Comparison of ENCODE assay signal across 12 mouse cellular contexts in genomic region chr2:135773194-135773972, GRCm38 (mm10).
DNase-seq lines count a peak whose midpoint lies in the region; ATAC-seq and TF ChIP-seq lines count a peak whose summit lies in the region.
"Had no signal": no experiment of that assay in that cellular context is flagged by ENCODE, and none has a peak within 500 bp of the region (broad histone marks: within the 10 kb centered on the region; RNA-seq: fewer than 3 reads in every experiment).

No protein-coding gene starts in this region.

- no peak for DNase-seq in heart, adult 2 months
- DNase-seq in heart, postnatal 4 days: no peak
- DNase-seq in 3134 (ENCODE audit: extremely low read depth, insufficient read length, low spot score): peak; percentile 14
- DNase-seq in MN1 (ENCODE audit: low spot score): peak; percentile 18
- no peak for DNase-seq in intestine, embryonic 14.5 days (ENCODE audit: low spot score)
- no peak for DNase-seq in right cerebral cortex, adult 18-20 months
- DNase-seq in left cerebral cortex, postnatal 14 days (ENCODE audit: low spot score in 2 of 2): no peak
- no peak for DNase-seq in thymus, postnatal 36 days
- DNase-seq: kidney, postnatal 25 days; liver, embryonic 13.5 days; midbrain, embryonic 14.5 days had no signal

- no peak overlapping the region for H3K9ac ChIP-seq in heart, adult 2 months (ENCODE audit: low read depth, low read length)
- H3K9ac ChIP-seq in intestine, embryonic 14.5 days (ENCODE audit: low read length): no peak overlapping the region
- H3K9ac ChIP-seq: embryonic facial prominence, embryonic 12.5 days; liver, embryonic 13.5 days had no signal

- H3K36me3 ChIP-seq in heart, adult 2 months (ENCODE audit: control insufficient read depth, insufficient read depth, low read length): peaks cover 23% of the 10 kb centered on the region
- H3K36me3 ChIP-seq in intestine, embryonic 14.5 days (ENCODE audit: control insufficient read depth, insufficient read depth, low read length): no peaks in the 10 kb centered on the region
- H3K36me3 ChIP-seq: embryonic facial prominence, embryonic 12.5 days; liver, embryonic 13.5 days had no signal

- no peaks in the 10 kb centered on the region for H3K27me3 ChIP-seq in heart, adult 2 months (ENCODE audit: control insufficient read depth, insufficient read depth, low read length)
- H3K27me3 ChIP-seq in intestine, embryonic 14.5 days (replicated peaks; ENCODE audit: control insufficient read depth, insufficient read depth, low read length): no peaks in the 10 kb centered on the region
- H3K27me3 ChIP-seq: embryonic facial prominence, embryonic 12.5 days; liver, embryonic 13.5 days had no signal

- no peak overlapping the region for H3K4me2 ChIP-seq in intestine, embryonic 14.5 days (ENCODE audit: low read length)
- H3K4me2 ChIP-seq: embryonic facial prominence, embryonic 12.5 days; liver, embryonic 13.5 days had no signal

- TF ChIP-seq EP300 in heart, adult 2 months (IDR thresholded peaks at IDR 0.05; ENCODE audit: insufficient read depth, low read depth, low read length): no peak

- no peaks in the 10 kb centered on the region; the same call in 1 of the 2 replicates for H3K79me2 ChIP-seq in heart, adult 2 months (replicated peaks; ENCODE audit: control insufficient read depth, insufficient read depth, low read length)

- ATAC-seq in intestine, embryonic 14.5 days (replicated peaks; ENCODE audit: low FRiP score, low TSS enrichment, low read depth): peak; percentile 86

- TF ChIP-seq CTCF in heart, adult 2 months (IDR thresholded peaks at IDR 0.05): no peak

- H3K27ac ChIP-seq in heart, adult 2 months: peak overlapping the region; percentile 13; the same call in 1 of the 2 replicates
- H3K27ac ChIP-seq in intestine, embryonic 14.5 days (ENCODE audit: low read depth): no peak overlapping the region
- H3K27ac ChIP-seq: embryonic facial prominence, embryonic 12.5 days; liver, embryonic 13.5 days had no signal

- no peak for TF ChIP-seq POLR2A in heart, adult 2 months (IDR thresholded peaks at IDR 0.05; ENCODE audit: insufficient read depth, low read depth, low read length)

- WGBS in heart, adult 2 months: 29% methylated on average over 10 of the region's 10 CpGs
- 48% methylated on average over 10 of the region's 10 CpGs for WGBS in intestine, embryonic 14.5 days

- intact Hi-C loops in heart, adult 2 months (cut with DNase I): no loop called here
- intact Hi-C loops in left cerebral cortex, postnatal 14 days (cut with DNase I): no loop called here

- H3K4me1 ChIP-seq in heart, adult 2 months (ENCODE audit: control insufficient read depth, insufficient read depth, low read length): peaks cover 14% of the 10 kb centered on the region
- peaks cover 5% of the 10 kb centered on the region; the same call in 1 of the 2 replicates for H3K4me1 ChIP-seq in intestine, embryonic 14.5 days (replicated peaks; ENCODE audit: control insufficient read depth, insufficient read depth, low read length)
- H3K4me1 ChIP-seq: liver, embryonic 13.5 days had no signal

- no peak overlapping the region for H3K4me3 ChIP-seq in heart, adult 2 months
- H3K4me3 ChIP-seq in intestine, embryonic 14.5 days (ENCODE audit: low read depth, low read length): no peak overlapping the region
- H3K4me3 ChIP-seq: embryonic facial prominence, embryonic 12.5 days; liver, embryonic 13.5 days had no signal

- no peaks in the 10 kb centered on the region for H3K9me3 ChIP-seq in intestine, embryonic 14.5 days (ENCODE audit: control insufficient read depth, low read length)
- H3K9me3 ChIP-seq: embryonic facial prominence, embryonic 12.5 days; liver, embryonic 13.5 days had no signal

Comparison
In these comparisons a context has a peak if more than half of its experiments do, and no peak if none do; other contexts are left out.
1. DNase-seq: peak in 3134 (single experiment) and MN1 (single experiment); none in heart, adult 2 months (0 of 2), heart, postnatal 4 days (single experiment), intestine, embryonic 14.5 days (single experiment), right cerebral cortex, adult 18-20 months (single experiment), left cerebral cortex, postnatal 14 days (0 of 2) and thymus, postnatal 36 days (0 of 2).